Mouse (Mus musculus) T-cell, adult 66 days (primary cell): ENCODE results near the gene Phlda2. TPM values are rescaled to one million over a fixed set of nuclear protein-coding genes. Genes with fewer than 3 reads are reported as not detected.

ENCODE experiments used
- total RNA-seq, 2 experiments: library from RNA; stranded (reverse); gene quantifications; 3 replicates in 1 of 2; 4 replicates in 1 of 2; pipeline ENCODE4 v1.2.4; 2023

Gene Phlda2
- not detected for total RNA-seq

DNA sequence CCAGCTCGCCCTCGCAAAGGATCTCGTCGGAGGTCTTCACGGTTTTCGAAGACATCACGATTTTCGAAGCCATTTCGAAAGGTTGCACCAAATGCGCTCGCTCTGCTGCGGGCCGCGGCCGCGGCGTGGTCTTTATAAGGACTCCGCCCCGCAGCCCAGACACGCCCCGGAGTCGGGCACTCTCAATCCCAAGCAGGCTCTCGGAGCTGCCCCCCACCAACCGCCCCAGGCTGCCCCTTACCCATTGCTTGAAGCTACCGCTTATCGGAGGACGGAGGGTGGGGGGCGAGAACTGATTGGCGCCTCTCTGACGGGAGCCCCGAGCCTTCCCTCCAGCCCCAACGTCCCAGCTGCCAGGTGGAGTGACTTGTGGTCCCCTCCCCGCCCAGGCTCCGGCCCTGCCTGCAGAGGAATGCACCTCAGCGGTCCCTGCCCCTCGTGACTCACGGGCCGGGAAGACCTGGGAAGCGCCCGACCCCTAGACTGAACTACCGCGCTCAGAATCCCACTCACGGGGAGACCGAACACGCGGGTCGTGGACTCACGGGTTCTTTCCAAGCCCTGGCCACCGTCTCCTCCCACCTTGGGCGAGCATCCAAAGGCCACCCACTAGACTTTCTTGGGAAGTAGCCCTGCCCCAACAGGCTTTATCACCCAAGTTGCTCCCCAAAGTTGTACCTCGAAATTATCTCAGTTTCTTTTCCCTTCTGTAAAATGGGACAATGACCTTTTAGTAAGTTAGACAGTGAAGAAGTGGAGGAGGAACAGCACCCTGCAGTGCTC lies at the start of gene Phlda2:
TSS of gene Phlda2 (minus strand) at position 733 of the 783 bp plus-strand sequence.

GRCm38 (mm10) chr7:143548976-143549457 lies 46.1 kb upstream of the Phlda2 start, which contains the start of gene Nap1l4:
Gene Nap1l4 (minus strand): TSS chr7:143549106.

DNA sequence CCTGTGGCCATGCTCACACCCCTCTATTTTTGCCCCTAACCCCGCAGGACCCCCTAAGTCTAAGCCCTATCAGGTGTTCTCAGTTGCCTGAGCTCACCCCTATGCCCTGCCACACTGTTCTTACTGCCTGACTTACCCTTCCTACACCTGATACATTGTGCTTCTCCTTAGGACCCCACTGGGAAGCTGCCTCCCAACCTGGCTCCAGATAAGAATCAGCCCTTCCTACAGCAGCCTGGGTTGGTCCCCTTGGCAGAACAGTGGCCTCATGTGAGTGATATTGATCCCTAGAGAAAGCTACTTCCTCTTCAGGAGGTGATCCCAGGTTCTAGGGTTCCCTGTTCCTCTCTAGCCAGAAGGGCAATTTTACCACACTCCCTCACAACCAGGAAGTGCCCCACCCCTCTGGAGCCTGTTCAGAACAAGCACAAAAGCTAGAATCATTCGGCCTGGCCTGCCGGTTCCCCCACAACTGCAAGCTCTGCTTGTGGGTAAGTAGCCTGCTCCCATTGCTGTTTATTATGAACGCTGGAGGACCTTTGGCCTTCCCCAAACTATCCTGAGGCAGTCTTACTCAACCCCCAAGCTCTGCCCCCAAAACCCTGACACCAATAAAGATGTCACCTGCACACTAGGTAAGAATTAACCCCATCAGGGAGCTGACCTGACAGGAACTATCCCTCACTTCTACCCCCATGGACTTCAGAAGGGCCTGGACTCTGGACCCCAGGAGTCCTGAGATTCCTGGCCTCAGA lies 29.4 kb downstream of the Phlda2 start, which contains the start of gene Slc22a18:
TSS of gene Slc22a18 (plus strand) at position 390 of the 755 bp plus-strand sequence.

GRCm38 (mm10) chr7:143460874-143461273 lies 42.1 kb downstream of the Phlda2 start, which contains the start of gene Cdkn1c:
Gene Cdkn1c (minus strand): TSS chr7:143461050.

Other genes starting within 250 kb of the Phlda2 start
- 1 to 10 TPM; 2.7 to 2.8 TPM for gene Cdkn1c, start 42.1 kb downstream of the Phlda2 start, total RNA-seq
- gene Slc22a18, start 29.4 kb downstream of the Phlda2 start, total RNA-seq = not detected
- gene Nap1l4, start 46.0 kb upstream of the Phlda2 start, total RNA-seq = 100 to 1,000 TPM; 206 to 216 TPM
- gene Cars, start 96.9 kb upstream of the Phlda2 start, total RNA-seq = 10 to 100 TPM; 62.6 to 64.4 TPM
- 10 to 100 TPM; 28.2 to 33.1 TPM for gene Tnfrsf26, start 125.6 kb upstream of the Phlda2 start, total RNA-seq
- 10 to 100 TPM; 15.1 to 22.9 TPM for gene Tnfrsf22, start 146.5 kb upstream of the Phlda2 start, total RNA-seq
- gene Tnfrsf23, start 182.7 kb upstream of the Phlda2 start, total RNA-seq = 1 to 10 TPM; 2.7 to 3.2 TPM